Comparison of ENCODE assay signal across 19 mouse cellular contexts in the genomic region with DNA sequence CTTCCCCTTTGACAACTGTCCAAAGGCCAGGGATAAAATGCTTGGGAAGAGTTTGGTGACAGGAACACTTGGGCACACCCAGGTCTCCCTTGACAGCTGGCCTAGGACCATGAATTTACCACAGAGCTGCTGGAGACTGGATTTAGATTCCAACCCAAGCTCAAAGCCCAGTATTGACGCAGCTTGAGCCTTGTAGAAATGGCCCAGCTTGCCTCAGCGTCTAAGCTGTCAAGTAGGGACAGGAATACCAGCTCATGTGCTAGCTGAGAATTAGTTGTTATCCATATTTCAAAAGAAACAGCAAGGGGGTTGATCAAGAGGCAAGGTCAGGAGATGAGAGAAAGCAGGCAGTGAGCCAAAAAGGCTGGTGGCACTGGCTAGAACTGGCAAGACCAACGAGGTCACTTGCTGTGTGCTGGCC. TPM values are rescaled to one million over a fixed set of nuclear protein-coding genes. Genes with fewer than 3 reads are reported as not detected.
DNase-seq lines count a peak whose midpoint lies in the region; ATAC-seq and TF ChIP-seq lines count a peak whose summit lies in the region.
"Had no signal": no experiment of that assay in that cellular context is flagged by ENCODE, and none has a peak within 500 bp of the region (broad histone marks: within the 10 kb centered on the region; RNA-seq: fewer than 3 reads in every experiment).

No protein-coding gene starts in this region.

- H3K36me3 ChIP-seq in forebrain, embryonic 10.5 days (replicated peaks): no peaks in the 10 kb centered on the region
- H3K36me3 ChIP-seq in forebrain, embryonic 11.5 days (ENCODE audit: control insufficient read depth, insufficient read depth, low read length): no peaks in the 10 kb centered on the region
- no peaks in the 10 kb centered on the region for H3K36me3 ChIP-seq in intestine, embryonic 15.5 days
- H3K36me3 ChIP-seq in intestine, postnatal 0 days (ENCODE audit: control insufficient read depth, insufficient read depth): no peaks in the 10 kb centered on the region
- H3K36me3 ChIP-seq: embryonic facial prominence, embryonic 12.5 days; liver, embryonic 15.5 days; midbrain, embryonic 15.5 days had no signal

- no peak for DNase-seq in forebrain, embryonic 10.5 days (ENCODE audit: extremely low spot score, low spot score)
- DNase-seq in forebrain, embryonic 11.5 days (ENCODE audit: low spot score): no peak
- peak; percentile 77 for DNase-seq in adrenal gland, adult 8-10 months
- DNase-seq in gonadal fat pad, adult 2 months (ENCODE audit: low read depth): peak; percentile 93
- no peak for DNase-seq in frontal cortex, postnatal 25 days (ENCODE audit: low spot score in 2 of 2)
- no peak for DNase-seq in ovary, adult 18-20 months (ENCODE audit: low spot score)
- DNase-seq: B cell, adult 2 months; cerebellum, adult 11 months; gastrocnemius, postnatal 10 days; lung, postnatal 10 days; right cerebral cortex, adult 18-20 months had no signal

- H3K9ac ChIP-seq in forebrain, embryonic 11.5 days (ENCODE audit: low read length): no peak overlapping the region
- no peak overlapping the region for H3K9ac ChIP-seq in intestine, embryonic 15.5 days
- no peak overlapping the region for H3K9ac ChIP-seq in intestine, postnatal 0 days (ENCODE audit: low read depth, low read length)
- H3K9ac ChIP-seq: embryonic facial prominence, embryonic 12.5 days; liver, embryonic 15.5 days; midbrain, embryonic 15.5 days had no signal

- no peak overlapping the region for H3K4me2 ChIP-seq in forebrain, embryonic 11.5 days (ENCODE audit: low read depth, low read length, severe bottlenecking)
- no peak overlapping the region for H3K4me2 ChIP-seq in intestine, embryonic 15.5 days (replicated peaks)
- no peak overlapping the region for H3K4me2 ChIP-seq in intestine, postnatal 0 days (replicated peaks; ENCODE audit: low read depth)
- H3K4me2 ChIP-seq: embryonic facial prominence, embryonic 12.5 days; liver, embryonic 15.5 days; midbrain, embryonic 15.5 days had no signal

- TF ChIP-seq CTCF in intestine, postnatal 0 days (IDR thresholded peaks at IDR 0.05; ENCODE audit: low read depth): no peak

- WGBS in forebrain, embryonic 10.5 days: 89% methylated on average over 3 of the region's 3 CpGs
- WGBS in forebrain, embryonic 11.5 days: 79% methylated on average over 3 of the region's 3 CpGs
- 80% methylated on average over 3 of the region's 3 CpGs for WGBS in intestine, embryonic 15.5 days
- 82% methylated on average over 3 of the region's 3 CpGs for WGBS in intestine, postnatal 0 days

- peak overlapping the region; percentile 58; the same call in 1 of the 2 replicates for H3K27ac ChIP-seq in forebrain, embryonic 10.5 days
- no peak overlapping the region for H3K27ac ChIP-seq in forebrain, embryonic 11.5 days (ENCODE audit: low read depth, low read length)
- H3K27ac ChIP-seq in intestine, embryonic 15.5 days: 0 out of 2 replicates have a peak overlapping the region, but pooled peaks have one; percentile 41
- no peak overlapping the region for H3K27ac ChIP-seq in intestine, postnatal 0 days (ENCODE audit: low read depth, low read length)
- H3K27ac ChIP-seq: embryonic facial prominence, embryonic 12.5 days; hindbrain, postnatal 0 days; layer of hippocampus, adult 2 months; liver, embryonic 15.5 days; midbrain, embryonic 15.5 days had no signal

- no peak for ATAC-seq in forebrain, embryonic 11.5 days (replicated peaks; ENCODE audit: low FRiP score)
- no peak; the same call in 1 of the 2 replicates for ATAC-seq in intestine, embryonic 15.5 days
- ATAC-seq in intestine, postnatal 0 days: no peak
- ATAC-seq: hindbrain, postnatal 0 days; midbrain, embryonic 15.5 days had no signal

- no peaks in the 10 kb centered on the region for H3K9me3 ChIP-seq in forebrain, embryonic 10.5 days
- H3K9me3 ChIP-seq in forebrain, embryonic 11.5 days (ENCODE audit: control insufficient read depth, low read length): no peaks in the 10 kb centered on the region
- no peaks in the 10 kb centered on the region for H3K9me3 ChIP-seq in intestine, embryonic 15.5 days
- no peaks in the 10 kb centered on the region for H3K9me3 ChIP-seq in intestine, postnatal 0 days (ENCODE audit: control insufficient read depth)
- H3K9me3 ChIP-seq: embryonic facial prominence, embryonic 12.5 days; liver, embryonic 15.5 days; megakaryocyte, embryonic 14.5 days; midbrain, embryonic 15.5 days had no signal

- H3K27me3 ChIP-seq in forebrain, embryonic 10.5 days (ENCODE audit: poor library complexity, severe bottlenecking): peaks cover 23% of the 10 kb centered on the region
- no peaks in the 10 kb centered on the region for H3K27me3 ChIP-seq in forebrain, embryonic 11.5 days (ENCODE audit: control insufficient read depth, insufficient read depth, low read length)
- H3K27me3 ChIP-seq in intestine, embryonic 15.5 days (replicated peaks): no peaks in the 10 kb centered on the region
- H3K27me3 ChIP-seq in intestine, postnatal 0 days (replicated peaks; ENCODE audit: control insufficient read depth, insufficient read depth, low read length): no peaks in the 10 kb centered on the region
- H3K27me3 ChIP-seq: embryonic facial prominence, embryonic 12.5 days; midbrain, embryonic 15.5 days had no signal

- H3K4me1 ChIP-seq in forebrain, embryonic 10.5 days: peaks cover 51% of the 10 kb centered on the region
- no peaks in the 10 kb centered on the region for H3K4me1 ChIP-seq in forebrain, embryonic 11.5 days (replicated peaks; ENCODE audit: control insufficient read depth, insufficient read depth, low read length)
- H3K4me1 ChIP-seq in intestine, embryonic 15.5 days (replicated peaks): peaks cover 14% of the 10 kb centered on the region
- peaks cover 6% of the 10 kb centered on the region; the same call in 1 of the 2 replicates for H3K4me1 ChIP-seq in intestine, postnatal 0 days (replicated peaks; ENCODE audit: control insufficient read depth, insufficient read depth, low read length)
- H3K4me1 ChIP-seq: midbrain, embryonic 15.5 days had no signal

- H3K4me3 ChIP-seq in forebrain, embryonic 10.5 days: no peak overlapping the region
- no peak overlapping the region for H3K4me3 ChIP-seq in forebrain, embryonic 11.5 days (ENCODE audit: low read depth, low read length)
- no peak overlapping the region for H3K4me3 ChIP-seq in intestine, embryonic 15.5 days (replicated peaks)
- no peak overlapping the region for H3K4me3 ChIP-seq in intestine, postnatal 0 days (ENCODE audit: low read depth, low read length)
- H3K4me3 ChIP-seq: embryonic facial prominence, embryonic 12.5 days; layer of hippocampus, adult 2 months; liver, embryonic 15.5 days; megakaryocyte, embryonic 14.5 days; midbrain, embryonic 15.5 days had no signal

RNA-seq across cellular contexts. Expression of a gene that starts 39.5 kb away (rescaled TPM):
- 2.9 and 3.4 TPM in 2 replicates for polyA plus RNA-seq in forebrain, embryonic 10.5 days (2016; fragmentation: Nextera tagmentation; extraction: Ambion mirVana)
- 2.0 and 2.4 TPM in 2 replicates for polyA plus RNA-seq in forebrain, embryonic 11.5 days (2014; fragmentation: Nextera tagmentation; extraction: Ambion mirVana)
- 4.1 and 4.9 TPM in 2 replicates for polyA plus RNA-seq in intestine, embryonic 15.5 days (2015; fragmentation: Nextera tagmentation; extraction: Ambion mirVana)
- polyA plus RNA-seq in intestine, postnatal 0 days (2015; fragmentation: Nextera tagmentation; extraction: Ambion mirVana): 5.0 and 6.7 TPM in 2 replicates
- 1 to 10 TPM; 2.1 to 8.6 (median 3.2) TPM for total RNA-seq in adrenal gland, adult 8-10 months (2022)
- polyA plus RNA-seq in gonadal fat pad, adult 2 months (2012; rRNA removed): 4.5 and 4.9 TPM in 2 replicates

Comparison
In these comparisons a context has a peak if more than half of its experiments do, and no peak if none do; other contexts are left out.
1. H3K27ac ChIP-seq: peak in forebrain, embryonic 10.5 days (single experiment) and intestine, embryonic 15.5 days (single experiment); none in forebrain, embryonic 11.5 days (single experiment) and intestine, postnatal 0 days (single experiment).
2. DNase-seq: peak in adrenal gland, adult 8-10 months (single experiment) and gonadal fat pad, adult 2 months (single experiment); none in forebrain, embryonic 10.5 days (single experiment), forebrain, embryonic 11.5 days (single experiment), frontal cortex, postnatal 25 days (0 of 2) and ovary, adult 18-20 months (single experiment).